In genomic region chr13:23450398-23450797, GRCm38 (mm10) we compare ENCODE assay signal across 8 mouse cellular contexts. TPM values are rescaled to one million over a fixed set of nuclear protein-coding genes. Genes with fewer than 3 reads are reported as not detected.
A peak's percentile ranks its signal among the peaks of the same experiment; 100 is the strongest.
DNase-seq lines count a peak whose midpoint lies in the region; ATAC-seq and TF ChIP-seq lines count a peak whose summit lies in the region.

No protein-coding gene starts in this region.

- no peak for TF ChIP-seq POLR2A in heart, adult 2 months (IDR thresholded peaks at IDR 0.05; ENCODE audit: insufficient read depth, low read depth, low read length)
- no peak for TF ChIP-seq POLR2A in spleen, adult 2 months (IDR thresholded peaks at IDR 0.05; ENCODE audit: low read depth, low read length)

- H3K27ac ChIP-seq in embryonic facial prominence, embryonic 13.5 days: peak overlapping the region; percentile 62; the same call in 1 of the 2 replicates
- peak overlapping the region; percentile 34 for H3K27ac ChIP-seq in heart, adult 2 months
- H3K27ac ChIP-seq in limb, embryonic 13.5 days: peak overlapping the region; percentile 48; the same call in 1 of the 2 replicates
- H3K27ac ChIP-seq in midbrain, embryonic 13.5 days: peak overlapping the region; percentile 64; the same call in 1 of the 2 replicates
- no peak overlapping the region for H3K27ac ChIP-seq in spleen, adult 2 months (ENCODE audit: insufficient read depth, low read length)

- peak; percentile 57 to 71 for DNase-seq in urinary bladder, adult 18-20 months (ENCODE audit: low spot score in 2 of 2)
- DNase-seq in urinary bladder, postnatal 10 days (ENCODE audit: low spot score): no peak
- DNase-seq in heart, adult 2 months: peak; percentile 86 to 88
- peak; percentile 90 for DNase-seq in kidney, adult 9 months
- peak in 1 of 2 experiments; percentile 60 for DNase-seq in spleen, adult 2 months (ENCODE audit: low read depth in 1 of 2, low spot score in 2 of 2)

- peak overlapping the region; percentile 59 for H3K4me3 ChIP-seq in embryonic facial prominence, embryonic 13.5 days
- H3K4me3 ChIP-seq in heart, adult 2 months: peak overlapping the region; percentile 56
- H3K4me3 ChIP-seq in limb, embryonic 13.5 days: peak overlapping the region; percentile 59
- H3K4me3 ChIP-seq in midbrain, embryonic 13.5 days (replicated peaks): peak overlapping the region; percentile 49
- peak overlapping the region; percentile 53 for H3K4me3 ChIP-seq in spleen, adult 2 months (ENCODE audit: extremely low read depth, insufficient read depth, insufficient read length)

- no peaks in the 10 kb centered on the region for H3K27me3 ChIP-seq in embryonic facial prominence, embryonic 13.5 days
- H3K27me3 ChIP-seq in heart, adult 2 months (ENCODE audit: control insufficient read depth, insufficient read depth, low read length): no peaks in the 10 kb centered on the region
- no peaks in the 10 kb centered on the region for H3K27me3 ChIP-seq in limb, embryonic 13.5 days
- no peaks in the 10 kb centered on the region for H3K27me3 ChIP-seq in midbrain, embryonic 13.5 days
- H3K27me3 ChIP-seq in spleen, adult 2 months (ENCODE audit: control insufficient read depth, insufficient read depth, low read length): no peaks in the 10 kb centered on the region

- WGBS in embryonic facial prominence, embryonic 13.5 days: 0% methylated on average over 15 of the region's 15 CpGs
- WGBS in heart, adult 2 months: under 1% methylated on average over 15 of the region's 15 CpGs
- under 1% methylated on average over 15 of the region's 15 CpGs for WGBS in limb, embryonic 13.5 days
- under 1% methylated on average over 15 of the region's 15 CpGs for WGBS in midbrain, embryonic 13.5 days
- 2% methylated on average over 15 of the region's 15 CpGs for WGBS in spleen, adult 2 months

- TF ChIP-seq EP300 in heart, adult 2 months (IDR thresholded peaks at IDR 0.05; ENCODE audit: insufficient read depth, low read depth, low read length): 0 out of 2 replicates have a peak, but pooled peaks have one; percentile 43

- peak overlapping the region; percentile 68 for H3K4me2 ChIP-seq in embryonic facial prominence, embryonic 13.5 days
- H3K4me2 ChIP-seq in limb, embryonic 13.5 days (replicated peaks): peak overlapping the region; percentile 73
- peak overlapping the region; percentile 62 for H3K4me2 ChIP-seq in midbrain, embryonic 13.5 days (replicated peaks)

- H3K4me1 ChIP-seq in embryonic facial prominence, embryonic 13.5 days: peaks cover 7% of the 10 kb centered on the region
- H3K4me1 ChIP-seq in heart, adult 2 months (ENCODE audit: control insufficient read depth, insufficient read depth, low read length): no peaks in the 10 kb centered on the region; the same call in 1 of the 2 replicates
- H3K4me1 ChIP-seq in limb, embryonic 13.5 days: no peaks in the 10 kb centered on the region
- peaks cover 5% of the 10 kb centered on the region; the same call in 1 of the 2 replicates for H3K4me1 ChIP-seq in midbrain, embryonic 13.5 days (replicated peaks)
- H3K4me1 ChIP-seq in spleen, adult 2 months (ENCODE audit: control insufficient read depth, insufficient read depth, insufficient read length): peaks cover 7% of the 10 kb centered on the region

- no peaks in the 10 kb centered on the region for H3K9me3 ChIP-seq in embryonic facial prominence, embryonic 13.5 days
- H3K9me3 ChIP-seq in limb, embryonic 13.5 days: no peaks in the 10 kb centered on the region
- H3K9me3 ChIP-seq in midbrain, embryonic 13.5 days: no peaks in the 10 kb centered on the region

- no peak for ATAC-seq in embryonic facial prominence, embryonic 13.5 days (ENCODE audit: insufficient number of reproducible peaks, insufficient read depth, low FRiP score, low TSS enrichment, low read depth)
- no peak for ATAC-seq in limb, embryonic 13.5 days (ENCODE audit: low FRiP score, low read depth)
- no peak for ATAC-seq in midbrain, embryonic 13.5 days

- peak overlapping the region; percentile 71 for H3K9ac ChIP-seq in embryonic facial prominence, embryonic 13.5 days
- peak overlapping the region; percentile 41 for H3K9ac ChIP-seq in heart, adult 2 months (ENCODE audit: low read depth, low read length)
- H3K9ac ChIP-seq in limb, embryonic 13.5 days: peak overlapping the region; percentile 67
- H3K9ac ChIP-seq in midbrain, embryonic 13.5 days (replicated peaks): peak overlapping the region; percentile 64

- intact Hi-C loops in heart, adult 2 months (cut with DNase I): no loop called here

- no peaks in the 10 kb centered on the region for H3K79me2 ChIP-seq in heart, adult 2 months (replicated peaks; ENCODE audit: control insufficient read depth, insufficient read depth, low read length)

- no peak for TF ChIP-seq CTCF in heart, adult 2 months (IDR thresholded peaks at IDR 0.05)
- no peak for TF ChIP-seq CTCF in spleen, adult 2 months (IDR thresholded peaks at IDR 0.05; ENCODE audit: extremely low read depth, insufficient read depth, insufficient read length, insufficient replicate concordance)

- H3K36me3 ChIP-seq in embryonic facial prominence, embryonic 13.5 days: no peaks in the 10 kb centered on the region
- H3K36me3 ChIP-seq in heart, adult 2 months (ENCODE audit: control insufficient read depth, insufficient read depth, low read length): no peaks in the 10 kb centered on the region; the same call in 1 of the 2 replicates
- no peaks in the 10 kb centered on the region for H3K36me3 ChIP-seq in limb, embryonic 13.5 days
- no peaks in the 10 kb centered on the region for H3K36me3 ChIP-seq in midbrain, embryonic 13.5 days
- no peaks in the 10 kb centered on the region for H3K36me3 ChIP-seq in spleen, adult 2 months (ENCODE audit: control insufficient read depth, insufficient read depth, low read length)

RNA-seq across cellular contexts. Expression of gene Btn1a1, which starts 15.3 kb away (rescaled TPM):
- polyA plus RNA-seq in embryonic facial prominence, embryonic 13.5 days (2015; fragmentation: Nextera tagmentation; extraction: Ambion mirVana): not detected in 2 replicates
- total RNA-seq in heart, adult 2 months (2021): not detected
- polyA plus RNA-seq in heart, adult 2 months (2012; rRNA removed): 0.20 TPM in 1 of 2 replicates, not detected in the other
- 0.19 and 0.45 TPM in 2 replicates for polyA plus RNA-seq in limb, embryonic 13.5 days (2015; fragmentation: Nextera tagmentation; extraction: Ambion mirVana)
- 0.04 and 0.13 TPM in 2 replicates for polyA plus RNA-seq in midbrain, embryonic 13.5 days (2015; fragmentation: Nextera tagmentation; extraction: Ambion mirVana)
- 0.19 and 0.56 TPM in 2 replicates for polyA plus RNA-seq in spleen, adult 2 months (2012; rRNA removed)

RNA-seq across cellular contexts. Expression of gene Abt1, which starts 26.7 kb away (rescaled TPM):
- polyA plus RNA-seq in embryonic facial prominence, embryonic 13.5 days (2015; fragmentation: Nextera tagmentation; extraction: Ambion mirVana): 13.1 and 14.6 TPM in 2 replicates
- 1 to 10 TPM; 3.9 to 5.1 TPM for total RNA-seq in heart, adult 2 months (2021)
- 2.4 and 3.1 TPM in 2 replicates for polyA plus RNA-seq in heart, adult 2 months (2012; rRNA removed)
- polyA plus RNA-seq in limb, embryonic 13.5 days (2015; fragmentation: Nextera tagmentation; extraction: Ambion mirVana): 13.4 and 14.8 TPM in 2 replicates
- 10.8 TPM in 2 replicates for polyA plus RNA-seq in midbrain, embryonic 13.5 days (2015; fragmentation: Nextera tagmentation; extraction: Ambion mirVana)
- 1.8 TPM in 2 replicates for polyA plus RNA-seq in spleen, adult 2 months (2012; rRNA removed)

RNA-seq across cellular contexts. Expression of gene Btn2a2, which starts 38.3 kb away (rescaled TPM):
- 1.5 and 1.7 TPM in 2 replicates for polyA plus RNA-seq in embryonic facial prominence, embryonic 13.5 days (2015; fragmentation: Nextera tagmentation; extraction: Ambion mirVana)
- not detected for total RNA-seq in heart, adult 2 months (2021)
- polyA plus RNA-seq in heart, adult 2 months (2012; rRNA removed): not detected in 2 replicates
- polyA plus RNA-seq in limb, embryonic 13.5 days (2015; fragmentation: Nextera tagmentation; extraction: Ambion mirVana): 1.4 and 1.5 TPM in 2 replicates
- 0.13 TPM in 2 replicates for polyA plus RNA-seq in midbrain, embryonic 13.5 days (2015; fragmentation: Nextera tagmentation; extraction: Ambion mirVana)
- 0.04 TPM in 1 of 2 replicates, not detected in the other for polyA plus RNA-seq in spleen, adult 2 months (2012; rRNA removed)
